Mouse (Mus musculus) embryonic facial prominence, embryonic 12.5 days (tissue): Measurements from ENCODE around the gene Spats1. TPM values are rescaled to one million over a fixed set of nuclear protein-coding genes. Genes with fewer than 3 reads are reported as not detected.

Experiments
- ATAC-seq: fragments of 200-750 bp; cut with Nextera tagmentation; 2 replicates; pipeline ENCODE4 v1.8.0; 2017; ENCODE audit not compliant: insufficient number of reproducible peaks, insufficient read depth, low FRiP score, low TSS enrichment
- H3K27ac ChIP-seq: fragments of 300-500 bp; sonication (generic); 2 replicates; pipeline ENCODE4 v1.5.1; 2016; ENCODE audit warnings: mild to moderate bottlenecking
- H3K27me3 ChIP-seq: fragments of 300-500 bp; sonication (generic); 2 replicates; pipeline ENCODE4 v1.6.1; 2016; ENCODE audit warnings: mild to moderate bottlenecking, moderate library complexity
- H3K36me3 ChIP-seq: fragments of 300-500 bp; sonication (generic); 2 replicates; pipeline ENCODE4 v1.6.1; 2016; ENCODE audit warnings: mild to moderate bottlenecking
- H3K4me1 ChIP-seq: fragments of 300-500 bp; sonication (generic); 2 replicates; pipeline ENCODE4 v1.6.1; 2016
- H3K4me2 ChIP-seq: fragments of 300-500 bp; sonication (generic); replicated peaks from 2 replicates; pipeline ENCODE4 v1.6.1; 2016; ENCODE audit warnings: mild to moderate bottlenecking, moderate library complexity
- H3K4me3 ChIP-seq: fragments of 300-500 bp; sonication (generic); 2 replicates; pipeline ENCODE4 v1.5.1; 2016; ENCODE audit warnings: mild to moderate bottlenecking
- H3K9ac ChIP-seq: fragments of 300-500 bp; sonication (generic); 2 replicates; pipeline ENCODE4 v1.6.1; 2016; ENCODE audit warnings: mild to moderate bottlenecking, moderate library complexity
- H3K9me3 ChIP-seq: fragments of 300-500 bp; sonication (generic); 2 replicates; pipeline ENCODE4 v1.6.1; 2016; ENCODE audit warnings: mild to moderate bottlenecking, moderate library complexity
- WGBS: fragments of 180-500 bp; shearing (Covaris S2); methylation state at CpG from one replicate; pipeline ENCODE4 v1.1.7; 2016; 5-methylcytosine and 5-hydroxymethylcytosine counted together
- polyA plus RNA-seq: library from polyadenylated mRNA; unstranded; fragments of >200 nt; fragmentation: Nextera tagmentation; extraction: Ambion mirVana; gene quantifications from 2 replicates; pipeline ENCODE4 v1.2.1, GENCODE M21; 2016

Spats1 gene
- polyA plus RNA-seq, 1 experiment from 2014 or later: 0.49 TPM

DNA sequence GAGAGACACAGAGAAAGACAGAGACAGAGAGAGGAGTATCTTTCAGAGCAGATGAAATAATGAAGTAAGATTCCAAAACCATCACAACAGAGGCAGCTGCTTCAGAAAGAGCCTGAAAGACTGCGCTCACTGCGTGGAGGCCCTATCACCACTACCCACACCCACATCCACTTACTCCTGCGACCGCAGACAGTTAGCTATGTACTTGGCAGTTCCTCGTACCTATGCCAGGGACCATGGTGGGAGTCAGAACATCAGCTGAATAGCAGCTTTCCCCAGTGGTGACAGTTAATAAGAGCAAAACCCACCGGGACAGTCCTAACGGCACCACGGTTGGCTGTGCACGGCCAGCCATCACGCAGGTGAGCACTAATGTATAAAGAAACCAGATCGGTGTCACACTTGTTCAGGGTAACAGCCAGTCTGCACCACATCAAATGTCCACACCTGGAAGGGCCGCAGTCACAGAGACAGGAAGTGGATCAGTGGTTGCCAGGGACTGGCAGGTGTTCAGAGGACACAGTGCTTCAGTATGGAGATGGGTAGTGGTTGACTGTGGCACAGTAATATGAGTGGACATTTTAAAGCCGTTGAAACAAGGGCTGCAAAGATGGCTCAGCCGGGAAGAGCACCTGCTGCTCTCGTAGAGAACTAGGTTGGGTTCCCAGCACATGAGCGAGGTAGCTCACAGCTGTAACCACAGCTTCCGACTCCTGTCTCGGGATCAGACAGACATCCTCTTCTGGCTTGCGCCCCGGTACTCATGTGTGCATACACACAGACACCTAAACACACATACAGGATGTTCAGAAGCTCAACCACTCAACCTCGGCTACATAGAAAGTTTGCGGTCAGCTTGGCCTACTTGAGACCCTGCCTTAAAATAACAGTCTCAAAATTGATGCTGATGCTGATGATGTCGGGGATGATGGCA, 13.4 kb upstream of the Spats1 start:
- WGBS: 89% methylated on average over 23 of the region's 23 CpGs
- 0 out of 2 replicates have a peak, but pooled peaks cover 4% of the 10 kb centered on the region for H3K27me3 ChIP-seq
- H3K4me1 ChIP-seq: no peaks in the 10 kb centered on the region
- H3K9me3 ChIP-seq: no peaks in the 10 kb centered on the region
- no peak overlapping the region for H3K9ac ChIP-seq
- no peaks in the 10 kb centered on the region for H3K36me3 ChIP-seq
- ATAC-seq: no peak
- H3K27ac ChIP-seq: no peak overlapping the region
- no peak overlapping the region for H3K4me2 ChIP-seq
- no peak overlapping the region for H3K4me3 ChIP-seq

DNA sequence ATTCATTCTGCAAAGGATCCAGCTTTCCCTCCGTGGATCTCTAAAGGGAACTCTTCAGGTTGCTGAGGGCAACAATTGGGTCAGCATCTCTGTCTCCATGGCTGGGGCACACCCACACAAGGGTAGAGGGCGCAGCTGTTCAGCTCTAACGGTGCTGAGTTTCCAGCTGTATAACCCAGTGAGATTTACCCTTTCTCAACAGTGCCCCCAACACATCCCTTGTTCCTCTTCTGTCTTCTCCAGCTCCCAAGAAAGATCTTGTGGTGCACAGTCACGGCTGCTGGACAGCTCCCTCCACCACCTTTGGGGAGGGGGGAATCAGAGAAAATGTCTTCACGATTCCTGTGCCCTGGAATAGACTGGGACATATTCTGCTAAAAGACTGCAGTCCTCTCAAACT, 12.0 kb upstream of the Spats1 start:
- no peak for ATAC-seq
- no peak overlapping the region for H3K9ac ChIP-seq
- no peaks in the 10 kb centered on the region for H3K36me3 ChIP-seq
- H3K4me1 ChIP-seq: no peaks in the 10 kb centered on the region
- no peak overlapping the region for H3K4me3 ChIP-seq
- WGBS: 12% methylated on average over 5 of the region's 5 CpGs
- H3K27ac ChIP-seq: no peak overlapping the region
- H3K4me2 ChIP-seq: no peak overlapping the region
- no peaks in the 10 kb centered on the region for H3K9me3 ChIP-seq
- H3K27me3 ChIP-seq: 0 out of 2 replicates have a peak, but pooled peaks cover 4% of the 10 kb centered on the region

DNA sequence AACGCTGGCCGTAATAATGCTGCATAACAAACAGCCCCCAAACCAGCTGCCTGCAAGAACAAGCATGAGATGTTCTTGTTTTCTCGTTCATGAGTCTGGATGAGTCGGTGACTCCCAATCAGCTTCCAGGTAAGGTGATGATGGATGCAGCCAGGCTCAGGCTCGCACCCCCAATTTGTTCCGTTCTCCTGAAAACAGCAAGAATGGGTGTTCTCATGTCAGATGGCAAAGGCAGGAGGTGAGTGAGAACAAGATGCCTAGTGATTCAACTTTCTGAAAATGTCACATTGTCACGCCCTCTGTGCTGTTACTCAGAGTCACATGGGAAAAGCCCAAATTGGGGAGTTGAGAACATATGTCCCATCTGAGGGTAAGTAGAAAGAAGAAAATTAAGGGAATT, 10.4 kb upstream of the Spats1 start:
- no peak overlapping the region for H3K9ac ChIP-seq
- H3K4me2 ChIP-seq: no peak overlapping the region
- no peak overlapping the region for H3K4me3 ChIP-seq
- H3K27ac ChIP-seq: no peak overlapping the region
- peaks cover 6% of the 10 kb centered on the region for H3K9me3 ChIP-seq
- 0 out of 2 replicates have a peak, but pooled peaks cover 4% of the 10 kb centered on the region for H3K27me3 ChIP-seq
- no peaks in the 10 kb centered on the region for H3K36me3 ChIP-seq
- WGBS: 88% methylated on average over 7 of the region's 7 CpGs
- H3K4me1 ChIP-seq: no peaks in the 10 kb centered on the region
- no peak for ATAC-seq

DNA sequence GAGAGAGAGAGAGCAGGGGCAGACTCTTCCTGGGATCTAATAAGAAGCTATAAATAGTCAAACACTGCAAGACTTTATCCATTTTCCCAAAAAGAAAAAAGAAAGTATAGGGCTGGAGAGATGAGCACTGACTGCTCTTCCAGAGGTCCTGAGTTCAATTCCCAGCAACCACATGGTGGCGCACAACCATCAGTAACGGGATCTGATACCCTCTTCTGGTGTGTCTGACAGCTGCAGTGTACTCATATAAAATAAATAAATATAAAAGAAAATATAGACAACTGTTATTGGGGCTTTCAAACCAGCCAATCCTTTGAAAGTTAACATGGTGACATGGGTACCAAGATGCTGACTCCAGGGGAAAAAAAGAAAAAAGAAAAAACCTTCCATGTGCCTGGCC, 5.2 kb upstream of the Spats1 start:
- Histone ChIP-seq H3K27me3 (peaks cover 21% of the 10 kb centered on the region), H3K4me3 (no peak overlapping the region), H3K4me2 (no peak overlapping the region), H3K4me1 (no peaks in the 10 kb centered on the region; the same call in 1 of the 2 replicates), H3K36me3 (no peaks in the 10 kb centered on the region), H3K27ac (no peak overlapping the region), H3K9ac (no peak overlapping the region), H3K9me3 (peaks cover 6% of the 10 kb centered on the region)
- WGBS: 33% methylated on average over 2 of the region's 2 CpGs
- ATAC-seq: no peak

DNA sequence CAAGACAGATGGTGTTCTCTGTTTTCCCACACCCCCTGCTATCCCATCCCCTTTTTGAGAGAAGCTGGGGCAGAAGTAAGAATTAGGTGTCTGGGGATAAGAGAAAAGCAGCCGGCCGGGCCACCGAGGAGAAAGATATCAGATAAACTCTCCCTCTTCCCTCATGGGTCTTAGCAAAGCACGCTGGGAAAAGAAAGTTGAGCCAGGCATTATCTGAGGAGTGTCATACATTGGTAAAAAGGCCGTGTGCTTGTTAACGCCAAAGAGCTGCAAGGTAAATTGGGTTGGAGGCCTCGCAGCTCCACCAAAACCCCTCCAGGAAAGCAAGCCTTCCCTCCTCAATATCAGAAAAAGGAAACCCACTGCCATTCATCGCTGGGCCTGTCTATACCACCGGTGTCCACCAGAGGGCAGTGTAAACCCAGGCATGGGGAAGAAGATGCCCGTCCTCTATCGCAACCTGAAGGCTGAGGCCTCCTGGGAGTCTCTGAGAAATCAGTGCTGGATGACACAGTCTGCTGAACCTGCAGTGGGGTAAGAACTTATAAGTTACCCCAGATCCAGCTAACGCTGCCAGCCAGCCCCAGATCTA, 3.1 kb upstream of the Spats1 start:
- H3K27me3 ChIP-seq: peaks cover 37% of the 10 kb centered on the region
- H3K9me3 ChIP-seq: peaks cover 6% of the 10 kb centered on the region
- peaks cover 3% of the 10 kb centered on the region; the same call in 1 of the 2 replicates for H3K4me1 ChIP-seq
- no peak overlapping the region for H3K9ac ChIP-seq
- WGBS: 17% methylated on average over 12 of the region's 12 CpGs
- H3K36me3 ChIP-seq: no peaks in the 10 kb centered on the region
- no peak for ATAC-seq
- H3K27ac ChIP-seq: no peak overlapping the region
- H3K4me3 ChIP-seq: no peak overlapping the region
- H3K4me2 ChIP-seq: no peak overlapping the region

DNA sequence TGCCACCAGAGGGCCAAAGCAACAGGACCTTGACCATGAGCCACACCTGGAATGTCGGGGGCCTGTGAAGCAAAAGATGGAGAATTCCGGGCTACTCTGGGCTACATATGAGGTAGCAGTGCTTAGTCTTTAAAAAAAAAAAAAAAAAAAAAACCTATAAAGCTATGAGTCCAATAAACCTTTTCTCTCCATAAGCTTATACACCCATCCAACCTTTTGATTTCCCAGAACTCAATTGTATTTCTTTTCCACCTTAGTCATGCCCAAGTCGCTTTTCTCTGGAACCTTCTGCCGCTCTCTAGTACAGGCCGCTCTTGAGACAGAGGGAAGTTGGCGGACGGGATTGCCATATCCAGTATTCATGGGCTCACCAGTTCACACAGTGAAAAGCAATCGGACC, 1.1 kb downstream of the Spats1 start:
- Histone ChIP-seq H3K4me3 (peak overlapping the region; percentile 32; the same call in 1 of the 2 replicates), H3K27ac (no peak overlapping the region), H3K27me3 (peaks cover 38% of the 10 kb centered on the region), H3K36me3 (no peaks in the 10 kb centered on the region), H3K9me3 (no peaks in the 10 kb centered on the region), H3K4me2 (peak overlapping the region; percentile 52), H3K9ac (no peak overlapping the region), H3K4me1 (peaks cover 3% of the 10 kb centered on the region; the same call in 1 of the 2 replicates)
- no peak for ATAC-seq
- 74% methylated on average over 8 of the region's 8 CpGs for WGBS

DNA sequence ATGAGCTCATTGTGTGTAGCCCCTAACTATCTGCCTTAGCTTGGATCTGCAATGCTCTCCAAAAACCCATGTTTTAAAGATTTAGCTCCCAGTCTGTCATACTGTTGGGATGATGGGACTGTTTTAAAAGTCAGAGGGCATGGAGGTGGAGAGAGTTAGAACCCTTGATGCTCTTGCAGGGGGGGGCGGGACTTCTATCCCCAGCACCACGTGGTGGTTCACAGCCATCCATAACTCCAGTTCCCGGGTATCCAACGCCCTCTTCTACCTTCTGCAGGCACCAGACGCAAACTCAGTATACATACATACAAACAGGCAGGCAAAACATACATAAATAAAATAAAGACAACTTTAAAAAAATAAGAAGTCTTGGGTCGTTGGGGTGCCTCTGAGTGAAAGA, 1.5 kb downstream of the Spats1 start:
- Histone ChIP-seq H3K4me1 (peaks cover 3% of the 10 kb centered on the region; the same call in 1 of the 2 replicates), H3K9ac (no peak overlapping the region), H3K4me3 (no peak overlapping the region), H3K9me3 (no peaks in the 10 kb centered on the region), H3K27me3 (peaks cover 38% of the 10 kb centered on the region), H3K36me3 (no peaks in the 10 kb centered on the region), H3K27ac (no peak overlapping the region), H3K4me2 (no peak overlapping the region)
- WGBS: 69% methylated on average over 6 of the region's 6 CpGs
- ATAC-seq: no peak

DNA sequence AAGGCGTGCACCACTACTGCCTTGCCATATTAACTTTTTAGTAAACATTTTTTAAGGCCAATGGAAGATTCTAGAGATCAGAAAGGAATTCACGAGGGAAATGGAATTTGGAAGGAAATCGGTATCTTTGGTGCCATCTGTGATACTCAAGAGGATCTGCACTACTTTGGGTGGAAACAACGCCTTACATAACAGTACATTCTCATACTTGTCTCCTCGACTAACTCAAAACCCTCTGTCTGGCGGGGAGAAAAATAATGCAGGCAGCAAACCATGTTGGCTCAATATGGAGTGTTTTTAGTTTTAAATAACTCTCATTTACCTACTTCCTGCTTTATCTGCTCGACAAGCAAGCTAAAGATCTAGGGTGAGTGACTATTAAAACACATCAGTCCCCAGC, 4.5 kb downstream of the Spats1 start:
- no peak overlapping the region for H3K4me3 ChIP-seq
- 81% methylated on average over 7 of the region's 7 CpGs for WGBS
- no peaks in the 10 kb centered on the region for H3K36me3 ChIP-seq
- no peak for ATAC-seq
- H3K4me1 ChIP-seq: 0 out of 2 replicates have a peak, but pooled peaks cover 3% of the 10 kb centered on the region
- peaks cover 20% of the 10 kb centered on the region for H3K27me3 ChIP-seq
- H3K27ac ChIP-seq: no peak overlapping the region
- H3K4me2 ChIP-seq: no peak overlapping the region
- peaks cover 4% of the 10 kb centered on the region; the same call in 1 of the 2 replicates for H3K9me3 ChIP-seq
- no peak overlapping the region for H3K9ac ChIP-seq

DNA sequence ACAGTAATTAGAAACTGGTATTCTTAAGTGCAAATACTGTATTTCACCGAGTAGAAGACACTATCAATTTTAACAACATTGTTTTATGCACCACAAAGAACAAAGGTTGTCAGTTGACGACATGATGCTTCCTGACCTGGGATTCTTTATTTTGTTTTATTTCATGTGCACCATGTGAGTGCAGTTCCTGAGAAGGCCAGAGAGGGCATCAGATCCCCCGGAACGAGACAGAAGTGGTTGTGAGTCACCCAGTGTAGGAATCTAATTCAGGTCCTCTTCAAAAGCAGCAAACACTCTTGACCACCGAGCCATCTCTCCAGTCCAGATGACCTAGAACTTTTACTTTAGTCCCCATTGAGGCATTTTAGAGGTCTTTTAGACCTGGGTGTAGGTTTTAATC, 6.9 kb downstream of the Spats1 start:
- 85% methylated on average over 5 of the region's 5 CpGs for WGBS
- ATAC-seq: no peak
- H3K27ac ChIP-seq: no peak overlapping the region

DNA sequence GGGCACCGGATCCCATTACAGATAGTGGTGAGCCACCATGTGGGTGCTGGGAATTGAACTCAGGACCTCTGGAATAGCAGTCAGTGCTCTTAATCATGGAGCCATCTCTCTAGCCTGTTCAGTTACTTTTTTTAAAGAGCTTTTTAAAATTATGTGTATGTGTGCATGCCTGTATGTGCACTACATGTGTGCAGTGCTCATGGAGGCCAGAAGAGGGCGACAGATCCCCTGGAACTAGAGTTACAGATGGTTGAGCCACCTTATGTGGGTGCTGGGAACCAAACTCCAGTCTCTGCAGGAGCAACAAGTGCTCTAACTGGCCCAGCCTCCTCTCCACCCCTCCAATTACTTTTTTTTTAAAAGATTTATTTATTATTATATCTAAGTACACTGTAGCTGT, 8.5 kb downstream of the Spats1 start:
- H3K9me3 ChIP-seq: peaks cover 4% of the 10 kb centered on the region; the same call in 1 of the 2 replicates
- 79% methylated on average over 2 of the region's 2 CpGs for WGBS
- ATAC-seq: no peak

More for the DNA sequence above, 6.9 kb downstream of the Spats1 start:
- Histone ChIP-seq H3K4me1 (no peaks in the 10 kb centered on the region), H3K9ac (no peak overlapping the region), H3K4me3 (no peak overlapping the region), H3K27me3 (0 out of 2 replicates have a peak, but pooled peaks cover under 1% of the 10 kb centered on the region), H3K9me3 (peaks cover 4% of the 10 kb centered on the region; the same call in 1 of the 2 replicates), H3K4me2 (no peak overlapping the region), H3K36me3 (no peaks in the 10 kb centered on the region)

DNA sequence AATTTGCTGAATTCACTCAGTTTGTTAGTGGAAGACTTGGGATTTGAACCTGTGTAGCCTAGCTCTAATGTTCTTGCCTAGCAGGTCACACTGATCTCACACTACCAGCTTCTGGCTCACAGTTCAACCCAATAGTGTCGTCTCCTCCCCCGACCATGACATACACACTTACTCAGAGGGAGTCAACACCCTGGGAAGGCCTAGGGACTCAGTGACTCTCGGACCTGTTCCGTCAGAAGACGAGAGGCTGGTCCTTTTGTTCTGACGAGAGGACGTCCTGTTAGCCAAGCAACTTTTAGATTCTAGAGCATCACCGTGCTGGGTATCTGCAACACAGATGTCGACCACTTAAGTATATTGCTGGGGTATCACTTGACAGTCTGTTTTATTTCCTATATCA, 11.0 kb downstream of the Spats1 start:
- no peak for ATAC-seq
- no peaks in the 10 kb centered on the region for H3K4me1 ChIP-seq
- no peak overlapping the region for H3K27ac ChIP-seq
- peaks cover 4% of the 10 kb centered on the region; the same call in 1 of the 2 replicates for H3K9me3 ChIP-seq
- H3K36me3 ChIP-seq: no peaks in the 10 kb centered on the region
- H3K27me3 ChIP-seq: no peaks in the 10 kb centered on the region
- 81% methylated on average over 9 of the region's 9 CpGs for WGBS
- no peak overlapping the region for H3K4me3 ChIP-seq
- no peak overlapping the region for H3K9ac ChIP-seq
- no peak overlapping the region for H3K4me2 ChIP-seq

More for the DNA sequence above, 8.5 kb downstream of the Spats1 start:
- H3K36me3 ChIP-seq: no peaks in the 10 kb centered on the region
- no peak overlapping the region for H3K9ac ChIP-seq
- H3K27ac ChIP-seq: no peak overlapping the region
- H3K4me2 ChIP-seq: no peak overlapping the region
- no peak overlapping the region for H3K4me3 ChIP-seq
- no peaks in the 10 kb centered on the region for H3K27me3 ChIP-seq
- no peaks in the 10 kb centered on the region for H3K4me1 ChIP-seq

DNA sequence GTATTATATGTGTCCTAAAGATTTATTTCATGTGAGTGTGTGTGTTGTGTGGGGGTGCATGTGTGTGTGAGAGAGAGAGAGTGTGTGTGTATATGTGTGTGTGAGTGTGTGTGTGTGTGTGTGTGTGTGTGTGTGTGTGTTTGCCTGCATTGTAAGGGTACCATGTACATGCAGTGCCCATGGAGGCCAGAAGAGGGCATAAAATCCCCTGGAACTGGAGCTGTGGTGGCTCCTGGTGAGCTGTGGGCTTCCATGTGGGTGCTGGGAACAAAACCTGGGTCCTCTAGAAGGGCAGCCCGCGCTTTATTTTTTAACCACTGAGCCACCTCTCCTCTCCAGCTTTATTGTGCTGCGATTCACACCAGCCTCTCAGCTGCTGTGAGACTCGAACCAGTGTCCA, 12.7 kb downstream of the Spats1 start:
- H3K4me1 ChIP-seq: no peaks in the 10 kb centered on the region
- H3K4me3 ChIP-seq: no peak overlapping the region
- H3K9ac ChIP-seq: no peak overlapping the region
- no peak overlapping the region for H3K27ac ChIP-seq
- no peak overlapping the region for H3K4me2 ChIP-seq
- WGBS: 99% methylated on average over 4 of the region's 4 CpGs
- H3K9me3 ChIP-seq: peaks cover 4% of the 10 kb centered on the region; the same call in 1 of the 2 replicates
- no peaks in the 10 kb centered on the region for H3K36me3 ChIP-seq
- no peaks in the 10 kb centered on the region for H3K27me3 ChIP-seq
- no peak for ATAC-seq
